Mouse (Mus musculus) hindbrain, embryonic 11.5 days (tissue): ENCODE measurements around the gene Mast1. TPM values are rescaled to one million over a fixed set of nuclear protein-coding genes. Genes with fewer than 3 reads are reported as not detected.

Experiments used
- ATAC-seq: fragments of 200-750 bp; cut with Nextera tagmentation; 2 replicates; pipeline ENCODE4 v1.8.0; 2017; ENCODE audit warnings: mild to moderate bottlenecking, moderate TSS enrichment, moderate library complexity; ENCODE audit not compliant: low FRiP score
- DNase-seq: peaks from one replicate; pipeline ENCODE4 v3.0.0-alpha.2; 2015; ENCODE audit warnings: low spot score
- H3K27ac ChIP-seq: fragments of 300-500 bp; sonication (generic); 2 replicates; pipeline ENCODE4 v1.5.1; 2014; ENCODE audit warnings: mild to moderate bottlenecking, low read depth, low read length
- H3K27me3 ChIP-seq: fragments of 300-500 bp; sonication (generic); 2 replicates; pipeline ENCODE4 v1.6.1; 2014; ENCODE audit warnings: mild to moderate bottlenecking, low read length, moderate library complexity, mixed read lengths; ENCODE audit not compliant: control insufficient read depth, insufficient read depth
- H3K36me3 ChIP-seq: fragments of 300-500 bp; sonication (generic); 2 replicates; pipeline ENCODE4 v1.6.1; 2014; ENCODE audit warnings: mild to moderate bottlenecking, low read length, moderate library complexity, mixed read lengths; ENCODE audit not compliant: control insufficient read depth, insufficient read depth
- H3K4me1 ChIP-seq: fragments of 300-500 bp; sonication (generic); replicated peaks from 2 replicates; pipeline ENCODE4 v1.6.1; 2014; ENCODE audit warnings: low read length, mixed read lengths; ENCODE audit not compliant: control insufficient read depth, insufficient read depth
- H3K4me2 ChIP-seq: fragments of 300-500 bp; sonication (generic); replicated peaks from 2 replicates; pipeline ENCODE4 v1.6.1; 2014; ENCODE audit warnings: mild to moderate bottlenecking, low read depth, low read length
- H3K4me3 ChIP-seq: fragments of 300-500 bp; sonication (generic); 2 replicates; pipeline ENCODE4 v1.5.1; 2014; ENCODE audit warnings: low read depth, low read length
- H3K9ac ChIP-seq: fragments of 300-500 bp; sonication (generic); 2 replicates; pipeline ENCODE4 v1.6.1; 2014; ENCODE audit warnings: low read depth, low read length
- H3K9me3 ChIP-seq: fragments of 300-500 bp; sonication (generic); 2 replicates; pipeline ENCODE4 v1.6.1; 2016; ENCODE audit warnings: low read length; ENCODE audit not compliant: control insufficient read depth
- WGBS: fragments of 180-500 bp; shearing (Covaris S2); extraction: QIAGEN DNeasy Blood & Tissue Kit; methylation state at CpG from one replicate; pipeline ENCODE4 v1.1.7; 2014; 5-methylcytosine and 5-hydroxymethylcytosine counted together
- polyA plus RNA-seq: library from polyadenylated mRNA; unstranded; fragments of >200 nt; fragmentation: Nextera tagmentation; extraction: Ambion mirVana; gene quantifications from 2 replicates; pipeline ENCODE4 v1.2.1, GENCODE M21; 2014

Gene Mast1
- 10.2 and 11.4 TPM in 2 replicates for polyA plus RNA-seq

DNA sequence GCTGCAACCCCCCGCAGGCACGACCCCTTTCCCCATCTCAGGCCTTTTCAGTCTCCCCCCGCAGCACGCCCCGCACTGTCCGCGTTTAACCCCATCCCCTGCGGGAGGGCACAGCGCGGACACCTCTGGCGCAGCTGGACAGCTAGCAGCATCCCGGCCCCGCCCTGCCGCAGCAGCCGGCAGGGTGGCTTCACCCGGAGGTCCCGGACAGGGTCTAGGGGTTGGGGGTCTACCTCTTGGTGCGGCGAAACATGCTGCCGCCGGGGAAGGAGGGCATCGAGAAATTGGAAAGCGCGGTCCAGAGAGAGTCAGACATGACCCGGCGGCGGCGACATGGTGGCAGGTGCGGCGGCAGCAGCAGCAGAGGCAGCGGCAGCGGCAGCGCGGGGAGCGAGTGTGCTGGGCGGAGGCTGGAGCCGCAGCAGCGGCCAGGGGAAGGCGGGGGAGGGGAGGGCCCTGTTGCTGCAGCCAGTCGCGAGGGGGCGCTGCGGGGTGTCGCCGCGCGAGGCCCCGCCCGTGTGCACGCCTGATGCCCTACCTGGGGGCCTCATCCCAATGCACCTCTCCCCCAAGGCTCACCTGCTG, at the start of gene Mast1:
Gene Mast1 (minus strand): TSS at position 398 of the 585 bp plus-strand sequence.
- DNase-seq = peak; percentile 83
- peak within 1 kb of the TSS; percentile 79 for H3K9ac ChIP-seq
- H3K36me3 ChIP-seq = no peaks in the 10 kb centered on the region
- peak within 1 kb of the TSS; percentile 87 for H3K27ac ChIP-seq
- peak within 1 kb of the TSS; percentile 63 for H3K4me3 ChIP-seq
- ATAC-seq = peak; percentile 62
- WGBS = under 1% methylated on average over 50 of the region's 50 CpGs
- no peaks in the 10 kb centered on the region for H3K9me3 ChIP-seq
- H3K27me3 ChIP-seq = peaks cover 32% of the 10 kb centered on the region
- H3K4me2 ChIP-seq = peak within 1 kb of the TSS; percentile 90
- H3K4me1 ChIP-seq = peaks cover 14% of the 10 kb centered on the region

DNA sequence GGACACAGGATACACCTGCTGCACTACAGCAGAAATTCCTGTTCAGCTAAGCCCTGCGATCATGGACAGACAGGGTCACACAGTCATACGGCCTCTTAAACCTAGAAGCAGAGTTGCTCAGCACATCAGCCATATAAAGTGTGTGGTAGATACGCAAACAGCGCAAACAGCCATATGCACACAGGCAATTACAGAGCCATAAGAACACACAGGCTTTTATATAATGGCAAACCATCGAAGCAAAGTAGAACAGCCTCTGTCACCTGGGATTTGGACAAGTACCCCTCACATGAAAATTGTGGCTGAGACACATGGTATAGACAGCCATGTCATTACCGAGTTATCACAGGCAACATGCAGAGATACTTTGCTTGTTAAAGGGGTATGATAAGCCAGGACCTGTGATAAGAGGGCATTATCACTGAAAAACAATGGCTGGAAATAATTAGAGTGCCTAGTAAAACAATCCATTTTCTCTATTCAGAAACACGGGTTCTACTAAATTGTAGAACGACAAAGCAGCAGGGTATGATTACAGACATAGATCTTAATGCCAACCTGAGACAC, 49.3 kb upstream of the Mast1 start:
- no peaks in the 10 kb centered on the region for H3K36me3 ChIP-seq
- no peak overlapping the region for H3K27ac ChIP-seq
- peak overlapping the region; percentile 88 for H3K4me2 ChIP-seq
- ATAC-seq (no peak), DNase-seq (no peak)
- H3K4me1 ChIP-seq = peaks cover 16% of the 10 kb centered on the region
- peak overlapping the region; percentile 42 for H3K4me3 ChIP-seq
- no peak overlapping the region for H3K9ac ChIP-seq
- no peaks in the 10 kb centered on the region for H3K9me3 ChIP-seq
- 44% methylated on average over 8 of the region's 8 CpGs for WGBS
- H3K27me3 ChIP-seq = peaks cover 23% of the 10 kb centered on the region

DNA sequence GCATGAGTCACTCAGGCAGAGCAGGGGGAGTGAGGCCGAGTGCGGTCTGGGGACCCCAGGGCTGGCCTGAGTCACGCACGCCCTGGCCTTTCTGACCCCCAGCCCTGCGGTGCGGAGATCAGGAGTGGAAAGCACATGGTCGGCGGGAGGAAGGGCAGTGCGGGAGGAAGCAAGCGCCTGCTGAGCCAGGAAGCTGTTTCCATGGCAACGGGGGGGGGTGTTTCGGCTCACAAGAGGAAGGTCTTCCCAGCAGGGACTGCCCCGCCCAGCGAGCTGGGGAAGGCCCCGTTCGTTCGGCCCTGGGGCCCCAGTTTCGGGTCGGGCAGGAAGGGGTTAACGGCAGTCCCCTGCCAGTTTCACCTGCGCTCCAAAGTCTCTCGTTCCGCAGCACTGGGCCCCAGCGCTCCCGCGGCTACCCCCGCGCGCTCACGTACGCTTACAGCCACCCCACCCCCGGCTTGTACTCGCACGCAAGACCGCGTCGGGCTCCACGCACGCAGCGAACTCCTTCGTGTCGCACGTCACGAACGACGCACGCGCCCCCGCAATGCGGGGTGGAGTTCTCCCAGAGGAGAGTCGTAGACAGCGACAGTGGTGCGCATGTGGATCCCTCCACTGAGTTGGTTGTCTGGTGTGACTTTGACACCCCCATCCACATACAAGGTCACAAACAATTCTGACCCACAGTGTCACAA, 48.7 kb upstream of the Mast1 start:
- under 1% methylated on average over 53 of the region's 53 CpGs for WGBS
- no peak overlapping the region for H3K27ac ChIP-seq

DNA sequence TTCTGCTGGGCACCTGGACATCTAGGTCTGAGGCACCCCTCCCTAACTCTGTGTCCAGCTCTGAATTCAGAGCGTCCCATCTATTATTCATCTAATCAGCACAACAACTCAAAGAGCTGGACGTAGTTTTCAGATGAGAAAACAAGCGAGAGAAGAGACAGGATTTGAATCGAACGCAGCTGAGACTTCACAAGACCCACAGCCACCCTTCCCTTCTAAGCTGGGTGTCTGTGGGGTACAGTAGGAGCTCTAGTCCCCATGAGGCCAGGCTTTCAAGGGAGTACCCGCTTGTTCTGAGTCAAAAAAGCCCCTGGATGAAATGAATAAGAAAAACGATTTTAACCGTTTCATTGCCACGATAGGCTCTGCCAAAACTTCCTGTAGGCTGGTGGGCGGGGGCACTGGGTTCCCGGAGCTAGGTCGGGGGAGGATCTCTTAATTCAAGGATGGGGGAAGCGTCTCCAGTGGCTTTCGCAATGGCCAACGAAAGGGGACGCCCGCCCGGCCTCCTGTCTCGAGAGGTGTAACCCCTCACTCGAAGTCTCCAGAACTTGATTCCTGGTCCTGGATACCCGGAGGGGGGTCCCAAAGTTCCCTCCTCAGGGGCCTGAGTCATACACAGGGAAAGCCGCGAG, 48.0 kb upstream of the Mast1 start:
- H3K4me2 ChIP-seq = peak overlapping the region; percentile 88
- 0 out of 2 replicates have a peak overlapping the region, but pooled peaks have one; percentile 11 for H3K27ac ChIP-seq
- peak overlapping the region; percentile 42 for H3K4me3 ChIP-seq
- no peaks in the 10 kb centered on the region for H3K36me3 ChIP-seq
- DNase-seq (peak; percentile 34), ATAC-seq (no peak)
- peaks cover 18% of the 10 kb centered on the region for H3K4me1 ChIP-seq
- no peaks in the 10 kb centered on the region for H3K9me3 ChIP-seq
- peak overlapping the region; percentile 52 for H3K9ac ChIP-seq
- WGBS = under 1% methylated on average over 23 of the region's 23 CpGs
- peaks cover 33% of the 10 kb centered on the region for H3K27me3 ChIP-seq

More for the DNA sequence above, 48.7 kb upstream of the Mast1 start:
- Histone ChIP-seq H3K4me3 (peak overlapping the region; percentile 42), H3K9ac (peak overlapping the region; percentile 52), H3K36me3 (no peaks in the 10 kb centered on the region), H3K4me1 (peaks cover 19% of the 10 kb centered on the region), H3K9me3 (no peaks in the 10 kb centered on the region), H3K27me3 (peaks cover 27% of the 10 kb centered on the region), H3K4me2 (peak overlapping the region; percentile 88)
- DNase-seq = peak; percentile 82
- peak; percentile 21; the same call in 1 of the 2 replicates for ATAC-seq

DNA sequence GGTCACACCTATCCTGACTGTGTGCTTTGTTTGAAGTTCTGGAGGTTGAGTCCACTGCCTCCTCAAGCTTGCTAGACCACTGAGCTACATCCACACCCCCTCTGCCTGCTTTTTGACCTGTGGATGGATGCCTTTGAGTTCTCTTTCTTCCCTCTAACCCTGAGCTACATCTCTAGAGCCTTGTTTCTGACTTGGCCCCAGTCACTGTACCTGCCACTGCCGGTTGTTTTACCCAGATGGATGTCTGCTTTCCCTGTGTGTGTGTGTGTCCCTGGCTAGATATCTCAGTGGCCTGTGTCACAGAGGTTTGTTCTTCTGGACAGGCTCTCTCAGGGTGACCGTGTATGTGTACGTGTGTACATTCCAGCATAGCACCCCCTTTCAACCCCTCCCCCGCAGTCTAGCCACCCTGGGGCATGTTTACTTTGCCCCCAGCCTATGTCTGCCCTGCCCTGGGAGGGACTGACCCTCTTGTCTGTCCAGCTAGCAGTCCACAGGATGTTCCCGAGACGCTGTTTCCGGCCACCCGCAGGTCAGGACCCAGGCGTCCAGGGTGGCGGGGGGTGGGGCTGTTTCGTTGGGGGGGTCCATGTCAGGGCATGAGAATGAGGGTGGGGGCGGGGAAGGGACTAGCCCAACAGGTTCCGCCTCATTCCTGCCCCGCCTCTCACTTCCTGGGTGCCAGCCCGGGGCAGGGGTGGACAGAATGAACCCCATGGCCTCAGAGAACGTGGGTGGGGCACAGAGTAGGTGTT, 47.3 kb upstream of the Mast1 start:
- peak overlapping the region; percentile 88 for H3K4me2 ChIP-seq
- no peak overlapping the region for H3K27ac ChIP-seq
- H3K9ac ChIP-seq = peak overlapping the region; percentile 52; the same call in 1 of the 2 replicates
- no peaks in the 10 kb centered on the region for H3K9me3 ChIP-seq
- DNase-seq = no peak
- ATAC-seq = no peak
- H3K36me3 ChIP-seq = no peaks in the 10 kb centered on the region
- H3K4me3 ChIP-seq = no peak overlapping the region
- peaks cover 37% of the 10 kb centered on the region for H3K27me3 ChIP-seq
- H3K4me1 ChIP-seq = peaks cover 22% of the 10 kb centered on the region
- 10% methylated on average over 15 of the region's 16 CpGs for WGBS

- 60% methylated on average over 3 of the region's 3 CpGs for WGBS
- Histone ChIP-seq H3K4me1 (peaks cover 26% of the 10 kb centered on the region), H3K27ac (no peak overlapping the region)
These were observed 45.4 kb upstream of the Mast1 start for GRCm38 (mm10) chr8:84982499-84983011.

DNA sequence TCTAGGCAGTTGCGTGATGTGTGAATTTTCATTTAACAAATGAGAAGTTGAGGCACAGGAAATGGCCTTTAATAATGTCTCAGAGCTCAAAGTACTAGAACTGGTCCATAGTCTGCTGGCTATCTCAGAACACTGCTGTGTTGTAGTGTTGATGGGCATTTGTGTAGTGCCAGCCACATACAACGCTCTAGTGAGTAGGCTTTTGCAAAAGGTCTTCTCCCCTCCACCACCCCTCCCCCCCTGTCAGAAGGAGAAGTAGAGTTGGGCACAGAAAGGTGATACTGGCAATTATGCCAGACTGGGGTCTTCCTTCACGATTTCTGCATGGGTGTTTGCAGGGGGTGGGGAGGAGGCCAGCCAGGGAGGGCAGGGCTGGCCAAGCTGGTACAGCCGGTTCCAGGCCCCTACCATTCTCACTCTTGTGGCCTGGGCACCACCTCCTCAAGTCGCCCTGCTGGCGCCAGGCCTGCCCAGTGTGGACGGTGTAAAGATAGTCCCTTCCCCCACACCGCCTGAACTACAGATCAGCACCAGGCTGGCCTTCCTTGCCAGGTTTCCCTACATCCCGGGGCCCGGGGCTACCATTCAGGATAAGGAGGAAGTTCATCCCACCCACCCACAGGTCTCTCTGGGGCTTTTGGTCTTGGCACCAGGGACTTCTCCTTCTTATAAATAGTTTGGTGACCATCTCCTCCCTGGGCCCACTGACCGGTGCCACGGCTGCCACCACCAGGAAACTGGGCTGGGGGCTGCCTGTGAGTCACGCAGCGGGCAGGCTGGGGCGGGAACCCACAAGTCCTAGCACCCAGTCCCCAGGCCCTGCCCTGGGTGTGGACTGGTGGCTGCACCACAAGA, 44.7 kb upstream of the Mast1 start:
- ATAC-seq = no peak
- peaks cover 51% of the 10 kb centered on the region for H3K27me3 ChIP-seq
- DNase-seq = no peak

More at GRCm38 (mm10) chr8:84982499-84983011, 45.4 kb upstream of the Mast1 start:
- Histone ChIP-seq H3K9ac (no peak overlapping the region), H3K4me2 (no peak overlapping the region), H3K4me3 (no peak overlapping the region), H3K9me3 (no peaks in the 10 kb centered on the region), H3K27me3 (peaks cover 45% of the 10 kb centered on the region), H3K36me3 (no peaks in the 10 kb centered on the region)
- ATAC-seq (no peak), DNase-seq (no peak)

More for the DNA sequence above, 44.7 kb upstream of the Mast1 start:
- Histone ChIP-seq H3K4me2 (no peak overlapping the region), H3K4me3 (no peak overlapping the region), H3K27ac (no peak overlapping the region), H3K9me3 (no peaks in the 10 kb centered on the region), H3K36me3 (no peaks in the 10 kb centered on the region), H3K9ac (no peak overlapping the region), H3K4me1 (peaks cover 31% of the 10 kb centered on the region)
- 81% methylated on average over 15 of the region's 15 CpGs for WGBS
